Mouse (Mus musculus) gastrocnemius, postnatal 4 days (tissue): ENCODE measurements around the gene Ets1. TPM values are rescaled to one million over a fixed set of nuclear protein-coding genes. Genes with fewer than 3 reads are reported as not detected.

ENCODE experiments used
- DNase-seq, 2 experiments: peaks; one replicate each; pipeline ENCODE4 v3.0.0; 2021 to 2022; ENCODE audit warnings: low spot score in 2 of 2, mixed read lengths in 2 of 2
- total RNA-seq, 2 experiments: library from RNA; stranded (reverse); gene quantifications; 2 replicates each; pipeline ENCODE4 v1.2.3; 2021

The Ets1 gene
- total RNA-seq, 2 experiments from 2014 or later = 55.1 to 59.1 TPM

DNA sequence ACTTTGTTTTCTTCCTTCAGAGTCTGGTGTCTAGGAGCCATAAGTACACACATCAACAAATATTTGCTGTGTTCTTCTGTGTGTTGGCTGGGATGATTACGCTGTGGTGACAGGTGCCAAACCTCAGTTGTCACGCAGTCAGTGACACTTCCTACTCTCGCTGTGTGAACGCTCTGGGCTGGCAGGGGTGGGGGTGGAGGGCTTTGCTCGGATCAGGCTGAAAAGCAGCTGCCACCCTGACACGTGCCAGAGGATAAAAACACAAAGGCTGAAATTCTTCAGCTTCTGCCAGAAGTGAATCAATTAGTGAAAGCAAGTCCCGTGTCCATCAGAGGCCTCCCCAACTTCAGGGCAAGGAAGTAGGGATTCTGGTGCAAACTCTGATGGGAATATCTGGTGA, 20.0 kb upstream of the Ets1 start:
- DNase-seq = no peak

DNA sequence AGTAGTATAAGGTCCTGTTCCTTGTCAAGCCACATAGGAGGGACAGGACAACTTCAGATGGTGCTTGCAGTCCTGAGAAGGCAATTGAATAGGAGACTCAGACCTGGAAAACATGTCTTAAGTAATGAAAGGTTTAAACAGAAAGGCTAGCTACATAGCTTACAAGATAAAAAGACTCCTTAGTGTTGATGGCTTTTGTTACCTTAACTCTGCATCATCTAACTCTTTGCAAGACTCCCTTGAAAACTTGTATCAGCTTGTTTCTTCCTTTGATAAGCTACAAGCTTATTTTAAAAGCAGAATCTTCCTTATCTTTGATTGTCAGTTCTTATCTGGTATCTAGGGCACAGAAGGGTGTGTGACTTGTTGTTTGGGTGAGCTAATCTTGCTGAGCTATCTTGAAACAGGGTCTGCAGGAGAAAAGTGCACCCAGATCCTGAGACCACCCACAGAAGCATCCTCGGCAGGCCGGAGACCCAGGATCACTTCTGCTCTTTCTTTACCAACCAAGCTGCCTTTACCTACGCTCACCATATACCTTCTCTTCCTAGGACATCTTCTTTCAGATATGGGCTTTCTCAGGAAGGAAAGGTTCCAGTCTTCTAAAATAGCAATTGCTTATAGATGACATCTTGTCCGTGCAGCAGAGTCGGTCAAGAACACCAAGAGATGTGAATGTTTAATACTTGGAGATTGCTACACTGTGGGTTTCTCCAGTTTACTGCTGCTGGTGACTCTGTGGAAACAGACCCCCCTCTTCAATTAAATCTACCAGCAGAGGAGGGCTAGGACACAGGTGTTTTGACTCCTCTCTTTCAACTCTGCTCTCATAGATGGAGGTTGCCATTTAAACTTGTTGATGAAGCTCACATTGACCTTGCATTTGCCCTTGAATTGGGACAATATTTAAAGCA, 19.2 kb upstream of the Ets1 start:
- no peak for DNase-seq

DNA sequence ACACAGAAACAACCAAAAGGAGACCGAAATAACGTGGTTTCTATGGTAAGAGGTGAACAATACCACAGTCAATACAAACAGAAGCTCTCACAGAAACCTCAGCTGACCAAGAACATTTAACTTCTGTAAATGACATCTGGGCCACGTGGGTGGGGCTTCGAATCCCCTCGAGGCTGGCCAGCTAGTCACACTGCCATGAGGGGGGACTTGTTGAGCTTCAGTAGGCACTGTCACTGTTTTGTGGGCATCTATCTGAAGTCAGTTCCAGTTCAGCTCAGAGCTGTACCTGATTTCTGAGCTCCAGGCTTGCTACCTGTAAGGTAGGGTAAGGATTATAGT, 18.6 kb upstream of the Ets1 start:
- DNase-seq = no peak

DNA sequence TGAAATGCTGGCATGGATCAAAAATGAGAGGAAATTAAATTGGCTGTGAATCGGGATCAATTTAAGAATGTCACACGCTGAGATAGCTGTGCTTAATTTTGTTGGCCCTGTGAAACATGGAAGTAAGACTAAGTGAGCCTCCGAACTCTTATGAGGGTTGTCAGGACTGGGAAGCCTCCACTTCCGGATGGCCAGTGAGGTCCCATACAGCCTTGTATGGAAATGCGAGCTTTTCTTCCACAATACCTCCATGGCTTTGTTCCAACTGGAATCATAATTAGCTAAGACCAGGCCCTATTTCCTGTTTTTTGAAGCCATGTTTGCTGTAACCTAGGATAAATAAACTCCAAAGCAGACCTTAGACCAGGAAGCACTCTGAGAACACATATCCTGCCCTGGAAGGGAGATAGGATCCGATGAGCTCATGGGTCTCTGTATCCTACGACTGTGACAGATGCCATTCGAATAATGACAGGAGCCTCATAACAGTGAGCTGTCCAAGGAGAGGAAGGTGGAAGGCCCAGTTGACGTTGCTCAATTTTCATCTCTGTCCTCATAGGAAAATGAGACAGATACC, 17.4 kb upstream of the Ets1 start:
- no peak for DNase-seq

DNA sequence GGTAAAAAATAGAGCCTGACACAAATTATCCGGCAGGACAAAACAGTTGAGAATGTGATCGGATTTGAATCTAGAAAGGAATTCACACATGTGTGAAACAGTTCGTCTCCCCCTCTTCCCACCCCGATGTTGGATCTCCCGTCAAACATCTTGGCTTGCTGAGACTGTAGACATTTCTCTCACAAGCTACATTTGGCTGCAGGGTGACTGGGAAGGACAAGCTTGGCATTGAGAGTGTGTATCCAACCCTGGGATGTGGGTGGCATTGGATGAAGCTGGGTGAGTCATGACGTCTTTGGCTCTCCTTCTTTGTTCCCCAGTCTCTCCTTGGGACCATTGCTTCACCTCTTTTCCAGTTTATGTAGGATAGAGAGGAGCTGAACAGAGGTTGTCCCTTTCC, 16.4 kb upstream of the Ets1 start:
- no peak for DNase-seq

DNA sequence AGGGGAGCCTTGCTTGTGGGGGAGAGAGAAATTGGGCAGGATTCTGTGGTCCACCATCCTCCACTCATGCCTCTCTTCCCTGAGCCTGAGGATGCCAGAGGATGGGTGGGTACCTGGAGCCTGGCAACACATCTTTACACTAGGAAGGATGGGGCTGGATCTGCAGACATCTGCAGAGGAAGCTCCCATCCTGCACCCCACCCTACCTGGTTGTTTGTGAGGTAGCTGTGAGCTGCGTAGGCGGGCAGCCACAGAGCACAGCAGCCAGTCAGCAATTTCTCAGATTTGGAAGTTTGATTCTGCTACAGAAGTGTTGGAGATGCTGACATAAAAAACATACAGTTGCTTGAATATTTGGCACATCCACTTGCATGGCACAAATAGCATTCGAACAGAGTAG, 15.6 kb upstream of the Ets1 start:
- no peak for DNase-seq

DNA sequence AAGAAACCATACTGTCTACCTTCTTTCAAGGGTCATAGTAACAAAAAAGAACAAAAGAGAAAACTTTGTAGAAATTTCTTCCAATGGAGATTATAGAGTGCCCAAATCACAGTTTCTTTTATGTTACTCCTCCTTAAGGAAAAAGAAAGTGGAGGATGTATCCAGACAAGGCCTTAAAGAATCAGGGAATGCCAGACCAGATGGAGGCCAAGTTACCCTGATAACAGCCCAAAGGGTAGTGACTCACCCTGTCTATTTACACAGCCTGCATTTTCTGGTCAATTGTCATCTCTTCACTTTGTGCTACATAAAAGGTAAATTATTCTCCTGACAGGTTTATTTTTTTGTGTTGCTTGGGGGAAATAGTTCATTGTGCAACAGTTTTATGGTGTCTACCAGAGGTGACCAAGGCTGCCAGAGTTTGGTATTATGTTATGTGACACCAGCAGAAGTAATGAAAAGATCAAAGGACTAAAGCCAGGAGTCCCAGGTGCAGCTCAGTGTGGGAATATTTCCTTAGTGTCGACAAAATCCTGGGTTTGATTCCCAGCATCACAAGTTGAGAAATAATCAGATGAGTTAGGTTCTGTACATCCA, 6.5 kb upstream of the Ets1 start:
- DNase-seq = no peak

DNA sequence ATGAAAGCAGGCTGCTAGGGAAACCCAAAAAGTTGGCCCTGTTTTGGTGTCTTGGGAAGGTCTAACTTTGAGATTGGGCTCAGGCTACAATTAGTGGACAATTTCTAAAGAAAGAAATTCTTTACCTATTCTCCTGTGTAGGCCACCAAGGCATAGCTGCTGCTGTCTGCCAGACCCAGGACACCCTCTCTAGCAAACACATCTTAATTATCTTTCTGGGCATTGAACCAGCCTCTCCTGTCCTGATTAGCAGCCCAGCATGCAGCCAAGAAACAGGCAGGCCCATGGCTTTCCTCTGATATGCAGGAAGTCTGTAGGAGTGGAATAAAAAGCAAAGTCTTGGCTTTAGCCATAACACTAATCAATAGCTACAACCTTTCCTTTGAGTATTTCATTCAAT, 4.7 kb upstream of the Ets1 start:
- no peak for DNase-seq

DNA sequence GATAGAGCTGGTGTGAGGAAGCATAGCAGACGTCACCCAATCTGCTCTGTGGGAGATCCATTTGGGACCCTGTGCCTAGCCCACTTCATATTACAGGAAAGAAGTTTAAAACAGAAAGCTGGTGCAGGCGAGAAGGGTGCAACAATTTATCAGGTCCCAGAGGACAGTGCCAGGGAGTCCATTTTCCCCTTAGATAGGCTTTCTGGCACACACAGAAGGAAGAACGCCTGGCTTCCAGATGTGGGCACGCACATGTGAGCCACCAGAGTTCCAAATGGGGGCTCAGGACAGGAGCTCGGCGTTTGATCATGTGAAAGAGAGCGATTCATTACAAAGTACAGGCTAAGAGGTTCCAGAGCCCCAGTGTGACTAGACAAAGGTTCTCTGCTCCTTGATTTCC, 3.8 kb upstream of the Ets1 start:
- DNase-seq = no peak

DNA sequence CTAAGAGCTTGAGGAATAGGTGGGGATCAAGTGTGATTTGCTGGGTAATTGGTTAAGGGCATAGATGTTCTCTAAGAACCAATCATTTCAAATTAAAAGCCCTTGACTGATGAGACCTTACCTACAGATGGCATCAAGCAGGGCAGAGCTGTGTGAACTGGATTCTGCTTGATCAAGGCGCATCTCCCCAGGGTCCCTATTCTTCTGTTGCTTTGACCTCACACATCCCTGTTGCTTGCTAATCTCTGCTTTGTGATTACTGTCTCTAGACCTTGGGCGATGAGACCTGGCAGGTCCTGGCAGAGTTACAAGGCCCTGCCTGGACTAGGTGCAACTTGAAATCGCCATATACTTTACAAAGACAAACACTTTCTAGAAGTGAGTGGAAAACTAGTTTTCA, 9.0 kb downstream of the Ets1 start:
- no peak for DNase-seq

DNA sequence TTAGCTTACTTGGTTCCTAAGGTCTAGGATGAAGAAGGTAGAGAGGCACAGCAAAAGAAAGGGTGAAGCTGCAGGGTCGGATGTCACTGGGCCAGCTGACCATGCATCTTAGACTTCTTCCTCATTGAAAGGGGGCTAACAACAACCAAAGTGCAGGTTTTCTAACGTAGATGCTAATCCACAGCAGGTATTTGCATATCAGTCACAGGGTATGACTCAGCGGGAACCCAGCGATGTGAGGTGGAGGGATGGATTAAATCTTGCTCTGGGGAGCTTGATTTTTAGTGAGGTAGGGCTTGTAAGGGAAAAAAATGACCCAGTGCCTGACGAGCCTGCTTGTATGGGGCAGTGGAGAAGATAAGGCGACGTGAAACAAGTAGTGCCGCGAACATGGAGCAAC, 9.5 kb downstream of the Ets1 start:
- DNase-seq = no peak

DNA sequence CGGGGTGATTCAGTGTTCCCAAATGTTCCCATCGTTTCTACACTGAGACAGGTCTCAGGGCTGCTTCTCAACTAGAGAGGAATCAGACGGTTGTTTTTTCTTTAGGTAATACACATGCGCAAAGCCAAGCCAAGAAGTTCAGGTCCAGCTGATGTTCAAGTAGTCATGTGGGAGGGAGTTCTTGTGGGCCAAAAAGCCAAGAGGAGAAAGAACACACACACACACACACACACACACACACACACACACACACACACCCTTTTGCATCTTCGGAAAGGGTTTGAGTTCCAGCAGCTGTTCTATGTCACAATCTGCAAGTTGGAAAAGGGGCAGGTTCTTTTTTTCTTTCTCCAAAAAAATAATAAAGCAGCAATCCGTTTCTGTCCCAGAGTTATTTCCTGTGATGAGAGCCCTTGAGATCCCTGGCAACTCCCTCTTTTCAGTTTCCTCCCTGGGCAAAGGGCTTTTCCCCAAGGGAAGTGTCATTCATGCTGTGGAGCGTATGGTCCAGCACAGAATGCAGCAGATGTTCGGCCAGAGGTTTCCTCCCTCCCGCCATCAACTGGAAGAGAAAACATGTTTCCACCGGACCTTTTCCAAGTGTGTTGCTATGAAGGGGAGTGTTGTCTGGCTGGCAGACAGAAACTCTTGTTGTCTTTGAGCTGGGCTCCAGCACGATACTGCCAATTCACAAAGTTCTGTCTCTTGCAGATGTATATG, 10.7 kb downstream of the Ets1 start:
- peak in 1 of 2 experiments; percentile 51 for DNase-seq

DNA sequence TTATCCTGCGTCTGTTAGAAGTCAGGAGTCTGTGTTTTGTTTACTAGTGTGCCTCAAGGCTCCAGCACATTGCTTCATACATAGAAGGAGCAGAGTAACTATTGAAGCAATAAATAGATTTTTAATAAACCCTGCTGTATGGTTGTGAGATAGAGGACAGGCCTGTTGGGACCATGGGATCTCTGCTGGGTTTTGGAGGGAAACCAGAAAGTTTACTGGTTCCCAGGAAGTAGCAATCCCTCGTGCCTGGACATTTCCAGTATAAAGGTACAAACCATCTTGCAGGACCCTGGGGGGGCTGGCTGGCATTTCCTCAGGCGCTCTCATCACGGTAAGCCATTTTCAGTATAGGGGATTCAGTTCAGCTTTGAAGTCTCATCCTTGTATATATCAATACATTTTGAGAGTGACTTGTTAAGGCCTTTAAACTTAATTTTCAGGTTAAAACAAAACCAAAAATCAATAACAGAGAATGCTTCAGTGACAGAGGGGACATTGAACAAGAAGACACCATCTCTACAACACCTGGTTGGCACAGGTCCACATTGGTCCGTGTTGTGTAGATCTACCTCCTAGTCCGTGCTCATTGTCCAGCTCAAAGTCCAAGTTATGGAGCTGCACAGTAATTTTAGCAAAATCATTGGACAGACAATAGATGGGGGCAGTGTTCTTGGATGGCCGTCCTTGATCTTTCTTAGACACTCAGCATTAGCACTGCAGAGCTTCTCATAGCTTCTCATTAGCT, 11.7 kb downstream of the Ets1 start:
- DNase-seq = no peak

DNA sequence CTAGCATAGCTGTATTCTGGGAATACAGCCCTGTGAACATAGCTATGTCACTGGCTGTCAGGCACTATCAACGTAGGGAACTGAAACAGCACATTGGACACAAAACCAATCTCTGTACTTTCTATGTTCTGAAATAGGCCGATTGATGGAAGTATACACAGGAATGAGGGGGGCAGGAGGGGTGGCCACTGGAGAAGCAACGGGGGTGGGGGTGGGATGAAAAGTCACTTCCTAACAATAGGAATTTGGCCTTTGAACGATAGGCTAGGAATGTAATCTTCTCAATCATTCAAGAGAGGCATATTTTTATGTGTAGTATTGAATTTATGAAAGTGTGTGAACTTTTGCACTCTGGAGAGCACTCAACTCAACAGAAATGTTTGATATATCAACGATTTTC, 12.3 kb downstream of the Ets1 start:
- DNase-seq = no peak

DNA sequence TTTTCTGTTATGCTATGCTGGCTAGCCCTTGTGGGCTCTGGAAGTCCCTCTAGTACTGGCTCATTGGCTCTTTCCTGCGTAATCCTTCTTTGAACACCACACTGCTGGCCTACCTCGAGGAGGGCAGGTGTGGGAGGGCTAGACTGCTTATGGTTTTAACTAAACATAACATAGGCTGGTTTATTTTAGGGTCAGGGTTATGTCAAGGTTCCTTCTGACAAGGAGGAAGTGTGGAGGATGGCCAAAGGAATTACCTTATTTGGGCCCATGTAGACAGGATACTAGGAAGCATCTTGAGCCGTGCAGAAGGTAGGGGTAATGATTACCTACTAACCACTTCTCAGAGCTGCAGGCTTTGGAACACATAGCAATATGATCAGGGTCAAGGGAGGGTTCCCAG, 14.7 kb downstream of the Ets1 start:
- no peak for DNase-seq

DNA sequence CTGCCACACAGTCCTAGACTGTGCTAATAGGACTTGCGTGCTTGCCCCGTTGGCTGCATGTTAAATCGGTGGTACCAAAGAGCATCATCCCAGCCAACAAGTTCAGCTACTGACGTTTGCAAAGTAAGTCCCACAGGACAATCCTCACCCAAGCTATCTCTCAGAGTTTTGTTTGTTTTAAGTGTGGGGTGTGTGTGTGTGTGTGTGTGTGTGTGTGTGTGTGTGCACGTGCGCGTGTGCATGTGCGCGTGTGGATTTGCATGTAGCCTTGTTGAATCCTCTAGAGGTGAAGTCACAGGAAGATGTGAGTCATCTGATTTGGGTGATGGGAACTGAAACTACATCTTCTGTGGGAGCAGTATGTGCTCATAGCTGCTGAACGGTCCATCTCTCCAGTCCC, 16.1 kb downstream of the Ets1 start:
- no peak for DNase-seq

DNA sequence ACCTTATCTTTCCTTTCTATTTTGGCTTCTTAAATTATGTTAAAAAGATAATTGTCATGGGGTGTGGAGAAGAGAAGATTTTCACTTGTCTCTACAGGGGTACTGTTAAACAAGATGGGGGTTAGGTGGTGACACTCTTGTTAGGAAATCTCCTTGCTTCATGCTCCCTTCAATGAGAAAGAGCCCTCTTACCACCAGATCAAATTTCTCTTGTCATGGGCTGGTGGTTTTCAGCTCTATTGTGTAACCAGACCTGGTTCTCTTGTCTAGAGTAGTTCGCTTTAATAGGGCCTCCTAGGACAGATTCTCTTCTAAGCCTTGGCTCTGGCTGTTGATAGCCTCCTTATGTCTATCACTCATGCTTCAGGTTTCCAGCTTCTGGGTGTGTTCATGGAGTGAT, 18.3 kb downstream of the Ets1 start:
- DNase-seq = no peak

DNA sequence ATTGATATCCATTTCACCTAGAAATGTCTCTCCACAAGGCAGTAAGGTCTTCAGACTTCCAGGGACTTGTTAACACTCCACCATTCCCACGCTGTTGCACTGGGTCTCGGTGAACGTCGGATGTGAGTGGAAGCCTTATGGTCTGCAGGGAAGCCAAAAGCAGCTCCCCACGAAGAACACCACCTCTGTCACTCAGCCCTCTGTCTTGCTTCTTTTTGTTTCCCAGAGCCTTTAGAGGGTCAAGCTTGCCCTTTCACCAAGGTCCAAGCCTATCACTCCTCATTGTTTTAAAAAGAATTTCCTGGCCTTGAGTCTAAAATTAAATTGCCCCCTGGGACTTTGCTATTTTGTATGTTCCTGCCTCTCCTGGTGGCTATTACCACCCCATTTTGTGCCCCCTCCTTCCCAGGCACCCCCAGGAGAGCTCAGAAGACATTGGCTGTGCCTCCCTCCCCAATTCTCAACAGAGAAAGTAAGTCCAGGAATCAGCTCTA, 20.4 kb downstream of the Ets1 start:
- DNase-seq = no peak

DNA sequence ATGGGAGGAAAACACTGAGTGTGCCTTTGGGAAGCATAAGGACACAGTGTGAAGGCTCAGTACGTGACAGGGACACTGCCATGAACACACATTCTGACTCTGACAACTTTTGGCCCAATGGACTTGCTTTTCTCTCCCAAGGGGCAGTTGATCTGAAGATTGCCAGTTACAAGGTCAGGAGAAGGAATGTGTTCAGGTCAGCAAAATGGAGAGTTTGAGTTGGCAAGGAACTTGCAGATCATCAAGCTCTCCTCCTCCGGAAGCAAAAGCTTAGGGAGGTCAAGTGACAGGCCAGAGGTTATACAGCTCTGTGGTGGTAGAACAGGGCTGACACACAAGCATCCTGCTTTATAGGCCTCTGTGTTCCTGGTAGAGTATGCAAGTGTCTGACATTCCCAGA, 21.1 kb downstream of the Ets1 start:
- no peak for DNase-seq

DNA sequence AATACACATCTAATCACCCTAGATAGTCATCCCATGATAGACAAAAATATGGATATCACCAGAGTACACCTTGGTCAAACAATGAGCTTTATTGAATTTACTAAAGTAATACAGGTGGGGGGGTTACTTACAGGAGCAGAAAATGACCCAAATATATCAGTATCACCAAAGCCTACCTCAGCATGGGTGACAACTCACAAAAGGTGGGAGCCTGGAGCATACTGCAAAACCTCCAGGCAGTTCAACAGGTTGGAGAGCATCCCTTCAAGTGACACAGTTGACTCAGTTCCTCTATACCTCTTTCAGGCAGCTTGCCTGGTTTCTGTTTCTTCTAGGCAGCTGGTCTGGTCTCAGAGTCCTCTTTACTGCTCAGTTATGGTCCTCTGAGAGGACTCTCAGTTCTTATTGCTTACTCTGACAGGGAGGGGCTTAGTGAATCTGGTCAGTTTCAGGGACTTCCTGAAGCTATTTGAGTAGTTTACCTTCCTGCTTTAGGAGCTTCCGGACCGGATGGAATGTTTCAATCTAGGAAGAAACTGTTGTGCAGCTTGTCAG, 24.5 kb downstream of the Ets1 start:
- DNase-seq = no peak

DNA sequence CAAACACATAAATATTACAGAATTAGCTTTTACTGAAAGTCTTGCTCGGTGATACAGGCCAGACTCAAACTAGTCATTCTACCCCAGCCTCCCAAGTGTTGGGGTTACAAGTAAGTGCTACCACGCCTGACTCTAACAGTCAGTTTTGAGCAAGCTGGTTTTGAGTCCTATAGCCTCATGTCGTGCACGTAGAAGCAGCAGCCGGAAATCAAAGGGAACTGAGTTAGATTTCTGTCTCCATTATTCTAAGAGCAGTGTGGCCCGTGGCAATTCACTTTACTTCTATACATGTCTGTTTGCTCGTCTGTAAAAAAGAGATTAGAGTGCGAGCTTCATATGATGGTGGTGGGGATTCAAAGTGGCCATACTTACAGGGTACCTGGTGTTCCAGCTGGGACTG, 25.1 kb downstream of the Ets1 start:
- no peak for DNase-seq
